Mouse (Mus musculus) mesoderm, embryonic 11.5 days (tissue): Measurements from ENCODE around the gene Gm4969.
"Not testable (repeated sequence)": the region's sequence is repeated elsewhere in the genome, so short reads cannot be mapped to it uniquely, and the experiment has no call there.

ENCODE experiments used
- DNase-seq: peaks from one replicate; pipeline ENCODE4 v3.0.0-alpha.2; 2012; ENCODE audit warnings: low read depth, low spot score

Gene Gm4969

GRCm38 (mm10) chr7:19118028-19118771, at the start of gene Gm4969:
TSS of gene Gm4969 (minus strand) at chr7:19118368.
- DNase-seq: peak; percentile 67

- DNase-seq: no peak
Observed at GRCm38 (mm10) chr7:19166990-19167389, 48.8 kb upstream of the Gm4969 start.

- no peak for DNase-seq
Observed at GRCm38 (mm10) chr7:19165656-19166423, 47.7 kb upstream of the Gm4969 start, which contains the start of gene Gipr. TSS of gene Gipr (minus strand) at chr7:19166127.

- no peak for DNase-seq
Observed at GRCm38 (mm10) chr7:19164978-19165377, 46.8 kb upstream of the Gm4969 start.

- no peak for DNase-seq
Observed at GRCm38 (mm10) chr7:19164189-19164588, 46.0 kb upstream of the Gm4969 start.

- DNase-seq: no peak
Observed at GRCm38 (mm10) chr7:19163752-19164151, 45.6 kb upstream of the Gm4969 start.

GRCm38 (mm10) chr7:19162928-19163327, 44.8 kb upstream of the Gm4969 start:
- no peak for DNase-seq

GRCm38 (mm10) chr7:19160115-19160514, 41.9 kb upstream of the Gm4969 start:
- no peak for DNase-seq

- no peak for DNase-seq
Observed at GRCm38 (mm10) chr7:19159411-19159810, 41.2 kb upstream of the Gm4969 start.

- no peak for DNase-seq
Observed at GRCm38 (mm10) chr7:19158601-19159000, 40.4 kb upstream of the Gm4969 start.

- DNase-seq: peak; percentile 86
Observed at GRCm38 (mm10) chr7:19157160-19157800, 39.1 kb upstream of the Gm4969 start.

- DNase-seq: no peak
Observed at GRCm38 (mm10) chr7:19155825-19156475, 37.8 kb upstream of the Gm4969 start.

GRCm38 (mm10) chr7:19154796-19155195, 36.6 kb upstream of the Gm4969 start:
- DNase-seq: no peak

GRCm38 (mm10) chr7:19151121-19151520, 33.0 kb upstream of the Gm4969 start:
- DNase-seq: not testable (repeated sequence)

- DNase-seq: peak; percentile 97
Observed at GRCm38 (mm10) chr7:19149626-19150025, 31.5 kb upstream of the Gm4969 start, which contains the start of gene Snrpd2. TSS of gene Snrpd2 (plus strand) at chr7:19149722.

- peak; percentile 99 for DNase-seq
Observed at GRCm38 (mm10) chr7:19148875-19149541, 30.8 kb upstream of the Gm4969 start, which contains the start of gene Qpctl. TSS of gene Qpctl (minus strand) at chr7:19149291.

GRCm38 (mm10) chr7:19148180-19148874, 30.2 kb upstream of the Gm4969 start:
- DNase-seq: no peak

- no peak for DNase-seq
Observed at GRCm38 (mm10) chr7:19147497-19148045, 29.4 kb upstream of the Gm4969 start.

GRCm38 (mm10) chr7:19146793-19147192, 28.6 kb upstream of the Gm4969 start:
- DNase-seq: no peak

- DNase-seq: peak; percentile 43
Observed at GRCm38 (mm10) chr7:19137380-19137779, 19.2 kb upstream of the Gm4969 start.
